Mouse (Mus musculus) stomach, embryonic 16.5 days (tissue): ENCODE results near the gene Alg14. TPM values are rescaled to one million over a fixed set of nuclear protein-coding genes. Genes with fewer than 3 reads are reported as not detected.

Experiments used
- ATAC-seq: fragments of 200-750 bp; cut with Nextera tagmentation; 2 replicates; pipeline ENCODE4 v1.8.0; 2017; ENCODE audit warnings: moderate number of reproducible peaks, moderate TSS enrichment; ENCODE audit not compliant: insufficient read depth, low FRiP score
- H3K27ac ChIP-seq: fragments of 300-500 bp; sonication (generic); 2 replicates; pipeline ENCODE4 v1.5.1; 2014; ENCODE audit warnings: low read length
- H3K27me3 ChIP-seq: fragments of 300-500 bp; sonication (generic); 2 replicates; pipeline ENCODE4 v1.6.1; 2014; ENCODE audit warnings: low read length, control low read depth, mixed read lengths; ENCODE audit not compliant: control insufficient read depth, insufficient read depth
- H3K36me3 ChIP-seq: fragments of 300-500 bp; sonication (generic); 2 replicates; pipeline ENCODE4 v1.6.1; 2014; ENCODE audit warnings: low read length; ENCODE audit not compliant: control insufficient read depth, insufficient read depth
- H3K4me1 ChIP-seq: fragments of 300-500 bp; sonication (generic); 2 replicates; pipeline ENCODE4 v1.6.1; 2014; ENCODE audit warnings: low read length, control low read depth, mixed read lengths; ENCODE audit not compliant: control insufficient read depth, insufficient read depth
- H3K4me2 ChIP-seq: fragments of 300-500 bp; sonication (generic); 2 replicates; pipeline ENCODE4 v1.6.1; 2014; ENCODE audit warnings: low read depth, low read length, mixed read lengths
- H3K4me3 ChIP-seq: fragments of 300-500 bp; sonication (generic); replicated peaks from 2 replicates; pipeline ENCODE4 v1.5.1; 2014; ENCODE audit warnings: mild to moderate bottlenecking, low read length
- H3K9ac ChIP-seq: fragments of 300-500 bp; sonication (generic); 2 replicates; pipeline ENCODE4 v1.6.1; 2014; ENCODE audit warnings: low read length
- H3K9me3 ChIP-seq: fragments of 300-500 bp; sonication (generic); replicated peaks from 2 replicates; pipeline ENCODE4 v1.6.1; 2016; ENCODE audit warnings: low read length, control low read depth; ENCODE audit not compliant: control insufficient read depth
- WGBS: fragments of 180-500 bp; shearing (Covaris S2); extraction: QIAGEN DNeasy Blood & Tissue Kit; methylation state at CpG from one replicate; pipeline ENCODE4 v1.1.7; 2014; 5-methylcytosine and 5-hydroxymethylcytosine counted together
- polyA plus RNA-seq: library from polyadenylated mRNA; unstranded; fragments of >200 nt; fragmentation: Nextera tagmentation; extraction: Ambion mirVana; gene quantifications from 2 replicates; pipeline ENCODE4 v1.2.1, GENCODE M21; 2015

Gene Alg14
- polyA plus RNA-seq, 1 experiment from 2014 or later = 45.8 TPM

DNA sequence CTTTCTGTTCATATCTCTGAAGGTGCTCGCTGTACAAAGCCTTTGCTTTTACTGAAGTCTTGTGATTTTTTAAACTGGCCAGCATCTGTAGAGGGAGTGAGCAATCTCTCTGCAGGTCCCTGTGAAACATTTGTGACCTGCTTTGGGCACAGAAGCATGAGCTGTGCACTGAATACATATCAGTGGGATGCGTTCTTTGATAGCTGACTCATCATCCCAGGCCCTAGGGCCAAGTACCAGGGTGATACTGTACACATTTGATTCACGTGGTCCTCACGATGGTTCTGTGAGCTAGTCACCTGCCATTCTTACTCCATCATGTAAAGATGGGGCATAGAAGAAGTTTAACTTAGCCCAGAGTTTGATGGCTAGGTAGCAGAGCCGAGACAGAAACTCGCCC is 57.2 kb downstream of the Alg14 start:
- Histone ChIP-seq H3K9ac (no peak overlapping the region), H3K27ac (no peak overlapping the region), H3K4me2 (no peak overlapping the region), H3K4me3 (no peak overlapping the region), H3K27me3 (no peaks in the 10 kb centered on the region), H3K4me1 (peaks cover 24% of the 10 kb centered on the region), H3K9me3 (no peaks in the 10 kb centered on the region), H3K36me3 (no peaks in the 10 kb centered on the region)
- no peak for ATAC-seq
- WGBS = 80% methylated on average over 6 of the region's 6 CpGs

DNA sequence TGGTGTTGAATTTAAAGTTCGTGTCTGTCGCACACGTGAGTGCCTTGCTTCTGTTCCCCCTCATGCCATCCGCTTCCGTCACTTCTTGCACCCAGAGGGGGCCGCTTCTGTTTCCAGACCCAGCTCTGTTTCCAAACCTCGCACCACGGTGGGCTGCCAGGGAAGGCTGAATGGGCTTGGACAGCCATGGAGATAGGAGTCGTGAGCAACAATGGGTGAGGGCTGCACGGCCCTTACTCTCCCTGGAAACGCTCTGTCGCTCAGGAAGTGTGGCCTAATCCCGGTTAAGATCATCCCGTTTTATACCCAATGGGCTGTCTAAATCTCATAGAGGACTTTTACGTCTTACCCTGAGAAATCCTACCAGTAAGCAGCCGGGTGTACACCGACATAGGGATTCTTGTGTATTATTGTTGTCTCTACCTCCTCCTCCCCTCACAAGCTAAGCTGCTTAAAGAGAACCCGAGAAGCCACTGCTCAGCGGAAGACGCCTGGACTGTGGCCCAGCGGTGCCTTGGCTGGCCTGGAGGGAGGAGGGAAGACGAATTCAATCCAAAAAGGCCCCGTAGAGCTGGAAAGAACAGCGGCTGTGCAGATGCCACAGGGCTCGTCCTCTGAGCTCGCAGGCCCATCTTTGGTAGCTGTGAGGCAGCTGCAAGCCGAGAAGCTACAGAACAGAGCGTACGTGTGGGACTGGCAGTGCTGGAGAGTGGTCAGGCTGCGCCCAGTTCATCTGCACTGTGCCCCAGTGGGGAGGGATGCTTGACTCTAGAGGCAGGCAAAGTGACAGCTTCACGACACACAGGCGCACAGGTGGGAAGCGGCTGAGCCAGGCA is 58.0 kb downstream of the Alg14 start:
- H3K36me3 ChIP-seq = no peaks in the 10 kb centered on the region
- no peak overlapping the region for H3K4me3 ChIP-seq
- peak overlapping the region; percentile 46 for H3K27ac ChIP-seq
- WGBS = 65% methylated on average over 33 of the region's 33 CpGs
- peak overlapping the region; percentile 23 for H3K9ac ChIP-seq
- H3K4me2 ChIP-seq = no peak overlapping the region
- peak; percentile 19; the same call in 1 of the 2 replicates for ATAC-seq
- H3K27me3 ChIP-seq = no peaks in the 10 kb centered on the region
- H3K4me1 ChIP-seq = peaks cover 17% of the 10 kb centered on the region
- no peaks in the 10 kb centered on the region for H3K9me3 ChIP-seq

DNA sequence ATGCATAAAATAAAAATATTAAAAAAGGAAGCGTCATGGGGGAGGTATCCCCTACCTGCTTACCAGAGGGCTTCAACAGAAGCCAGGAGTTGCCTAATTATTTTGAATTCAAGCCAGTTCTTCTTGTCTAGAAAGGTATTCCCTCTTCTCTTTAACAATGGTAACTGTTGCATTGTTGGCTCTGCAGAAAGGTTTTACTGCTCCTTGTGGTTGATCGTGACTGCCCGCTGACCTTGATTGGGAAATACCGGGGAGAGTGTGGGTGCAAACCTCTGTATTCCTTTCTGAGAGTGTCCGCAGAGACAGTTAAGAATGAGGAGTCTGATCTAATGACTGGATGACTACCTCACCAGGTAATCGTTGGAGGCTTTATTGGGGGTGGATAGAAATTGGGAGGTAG is 59.7 kb downstream of the Alg14 start:
- 88% methylated on average over 6 of the region's 6 CpGs for WGBS
- Histone ChIP-seq H3K27ac (no peak overlapping the region), H3K9ac (no peak overlapping the region), H3K36me3 (no peaks in the 10 kb centered on the region), H3K4me3 (no peak overlapping the region), H3K4me2 (no peak overlapping the region), H3K9me3 (no peaks in the 10 kb centered on the region), H3K4me1 (peaks cover 5% of the 10 kb centered on the region; the same call in 1 of the 2 replicates), H3K27me3 (no peaks in the 10 kb centered on the region)
- ATAC-seq = no peak

DNA sequence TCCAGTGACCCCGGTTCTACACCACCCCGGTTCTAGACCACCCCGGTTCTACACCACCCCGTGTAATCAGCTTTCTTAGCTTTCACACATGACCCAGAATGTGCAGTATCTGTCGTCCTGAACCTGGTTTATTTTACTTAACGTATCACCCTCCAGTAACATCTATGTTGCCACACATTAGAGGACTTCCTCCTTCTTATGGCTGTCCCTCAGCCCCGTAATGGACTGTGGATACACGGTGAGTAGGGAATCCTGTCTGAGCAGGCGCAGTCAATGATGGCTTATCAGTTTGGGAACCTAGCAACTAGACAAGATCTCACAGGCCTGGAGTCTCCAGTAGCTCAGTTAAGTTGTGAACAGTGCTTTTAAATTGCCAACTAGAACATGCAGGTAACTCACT is 62.7 kb downstream of the Alg14 start:
- H3K27me3 ChIP-seq = no peaks in the 10 kb centered on the region
- H3K4me2 ChIP-seq = no peak overlapping the region
- WGBS = 72% methylated on average over 9 of the region's 9 CpGs
- ATAC-seq = no peak
- no peaks in the 10 kb centered on the region for H3K36me3 ChIP-seq
- H3K9ac ChIP-seq = no peak overlapping the region
- H3K4me3 ChIP-seq = no peak overlapping the region
- no peaks in the 10 kb centered on the region; the same call in 1 of the 2 replicates for H3K4me1 ChIP-seq
- no peak overlapping the region for H3K27ac ChIP-seq
- no peaks in the 10 kb centered on the region for H3K9me3 ChIP-seq

DNA sequence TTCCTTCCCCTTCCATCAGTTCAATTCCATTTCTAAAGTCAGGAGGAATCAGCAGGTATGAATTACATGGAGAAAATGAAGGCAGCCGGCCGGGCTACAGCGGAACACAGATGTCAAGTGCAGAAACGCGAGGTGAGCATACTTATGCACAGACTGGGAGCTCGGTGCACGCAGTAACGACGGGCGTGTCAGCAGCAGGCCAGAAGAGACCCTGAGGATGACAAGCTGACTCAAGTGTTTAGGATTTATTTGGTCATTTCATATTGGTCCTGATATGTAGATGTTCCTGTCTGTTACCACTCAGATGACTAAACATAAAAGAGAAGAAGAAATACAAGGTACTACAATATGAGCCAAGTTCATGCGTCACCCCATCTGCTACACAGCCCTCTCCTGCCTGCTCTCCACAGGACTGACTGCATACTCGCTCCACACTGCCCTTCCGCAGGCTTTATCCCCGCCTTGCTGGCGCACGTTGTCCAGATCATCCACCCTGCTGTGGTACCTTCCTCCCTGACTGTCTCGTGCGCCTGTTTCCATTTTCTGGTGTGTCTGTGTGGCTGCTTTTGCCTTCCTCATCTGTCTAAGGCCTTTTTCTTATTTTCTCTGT is 63.4 kb downstream of the Alg14 start:
- Histone ChIP-seq H3K27me3 (no peaks in the 10 kb centered on the region), H3K4me3 (no peak overlapping the region)

DNA sequence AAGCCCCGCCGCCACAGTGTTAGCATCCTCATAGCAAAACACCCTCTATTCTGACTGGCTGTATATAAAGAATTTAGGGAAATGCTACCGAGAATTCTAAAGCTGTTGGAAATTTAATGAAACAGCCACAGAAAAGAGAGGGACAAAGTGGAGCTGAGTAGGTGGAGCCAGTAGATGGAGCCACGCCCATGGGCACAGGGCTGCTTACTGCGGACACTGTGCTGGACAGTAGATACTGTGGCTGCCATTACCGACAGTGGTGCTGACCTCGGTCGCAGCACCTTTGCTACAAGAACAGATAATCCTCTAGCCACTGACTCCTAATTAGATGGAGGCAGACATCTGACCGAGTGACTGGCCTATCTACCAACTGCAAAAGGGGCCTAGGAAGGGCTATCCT is 64.0 kb downstream of the Alg14 start:
- Histone ChIP-seq H3K4me1 (no peaks in the 10 kb centered on the region), H3K4me2 (no peak overlapping the region), H3K4me3 (no peak overlapping the region), H3K27me3 (no peaks in the 10 kb centered on the region), H3K9ac (no peak overlapping the region), H3K36me3 (no peaks in the 10 kb centered on the region), H3K9me3 (no peaks in the 10 kb centered on the region), H3K27ac (no peak overlapping the region)
- 79% methylated on average over 9 of the region's 9 CpGs for WGBS
- no peak for ATAC-seq

More for the DNA sequence above, 63.4 kb downstream of the Alg14 start:
- Histone ChIP-seq H3K9me3 (no peaks in the 10 kb centered on the region), H3K9ac (no peak overlapping the region), H3K36me3 (no peaks in the 10 kb centered on the region), H3K4me2 (no peak overlapping the region), H3K4me1 (no peaks in the 10 kb centered on the region; the same call in 1 of the 2 replicates), H3K27ac (no peak overlapping the region)
- WGBS = 85% methylated on average over 18 of the region's 18 CpGs
- ATAC-seq = no peak

DNA sequence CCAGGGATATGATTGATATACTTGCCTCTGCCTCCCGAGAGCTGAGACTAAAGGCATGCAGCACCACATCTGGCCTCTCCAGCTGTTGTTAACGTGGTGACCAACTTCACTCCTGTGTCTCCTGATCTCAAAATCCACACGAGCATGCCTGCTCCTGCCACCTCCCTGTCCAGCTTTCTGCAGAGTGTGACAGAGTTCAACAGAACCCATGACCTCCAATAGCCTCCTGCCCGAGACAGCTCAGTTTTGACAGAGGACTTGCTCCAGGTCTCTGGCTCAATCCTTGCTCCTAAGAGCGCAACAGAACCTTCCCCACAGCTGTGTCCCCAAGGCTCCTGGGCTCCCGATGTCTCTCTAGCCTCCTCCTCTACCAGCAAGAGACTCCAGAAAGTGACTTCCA is 64.5 kb downstream of the Alg14 start:
- H3K4me3 ChIP-seq = no peak overlapping the region
- no peak overlapping the region for H3K4me2 ChIP-seq
- H3K36me3 ChIP-seq = no peaks in the 10 kb centered on the region
- H3K27ac ChIP-seq = no peak overlapping the region
- H3K27me3 ChIP-seq = no peaks in the 10 kb centered on the region
- no peak overlapping the region for H3K9ac ChIP-seq
- no peaks in the 10 kb centered on the region for H3K9me3 ChIP-seq
- no peak for ATAC-seq
- 71% methylated on average over 6 of the region's 6 CpGs for WGBS
- no peaks in the 10 kb centered on the region for H3K4me1 ChIP-seq

DNA sequence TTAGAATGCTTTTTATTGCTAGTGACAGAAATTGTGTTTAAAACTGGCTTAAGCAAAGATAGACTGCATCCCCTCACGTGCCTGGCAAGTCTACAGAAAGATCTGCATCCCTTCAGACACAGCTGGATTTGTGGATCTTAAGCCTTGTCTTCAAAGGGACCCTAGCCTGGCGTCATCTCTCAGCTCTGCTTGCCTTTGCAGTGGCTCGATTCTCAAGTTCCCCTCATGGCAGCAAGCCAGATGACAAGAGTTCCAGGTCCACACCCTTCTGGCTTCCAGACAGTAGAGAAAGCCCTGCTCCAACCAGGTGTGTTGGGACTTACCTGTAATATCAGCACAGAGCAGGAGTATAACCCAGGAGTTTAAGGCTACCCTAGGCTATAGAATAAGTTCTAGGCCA is 65.5 kb downstream of the Alg14 start:
- H3K27ac ChIP-seq = no peak overlapping the region
- H3K36me3 ChIP-seq = no peaks in the 10 kb centered on the region
- no peaks in the 10 kb centered on the region for H3K9me3 ChIP-seq
- no peak for ATAC-seq
- H3K4me1 ChIP-seq = no peaks in the 10 kb centered on the region
- H3K27me3 ChIP-seq = no peaks in the 10 kb centered on the region
- no peak overlapping the region for H3K4me3 ChIP-seq
- H3K9ac ChIP-seq = no peak overlapping the region
- H3K4me2 ChIP-seq = no peak overlapping the region
- WGBS = 41% methylated on average over 3 of the region's 3 CpGs

DNA sequence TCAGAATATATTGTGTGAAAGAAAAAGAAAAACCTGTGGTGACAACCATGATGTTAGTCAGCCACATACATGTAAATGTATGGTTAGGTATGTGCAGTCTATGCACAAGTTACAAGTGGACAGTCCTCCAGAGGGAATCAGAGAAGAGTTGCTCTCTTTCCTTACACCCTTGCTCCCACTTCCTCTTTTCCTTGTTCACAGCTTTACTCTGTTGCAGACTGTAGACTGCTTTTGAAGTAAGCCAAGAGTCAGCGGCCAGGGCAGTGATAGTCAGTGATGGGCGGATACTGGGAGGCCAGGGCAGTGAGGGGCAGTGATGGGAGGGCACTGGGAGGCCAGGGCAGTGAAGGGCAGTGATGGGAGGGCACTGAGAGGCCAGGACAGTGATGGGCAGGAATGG is 66.7 kb downstream of the Alg14 start:
- ATAC-seq = no peak

More for the DNA sequence above, 66.7 kb downstream of the Alg14 start:
- Histone ChIP-seq H3K4me3 (no peak overlapping the region), H3K4me1 (no peaks in the 10 kb centered on the region), H3K9me3 (no peaks in the 10 kb centered on the region), H3K36me3 (no peaks in the 10 kb centered on the region), H3K4me2 (no peak overlapping the region), H3K9ac (no peak overlapping the region), H3K27me3 (no peaks in the 10 kb centered on the region), H3K27ac (no peak overlapping the region)
- WGBS = 57% methylated on average over 2 of the region's 2 CpGs
